Mouse (Mus musculus) megakaryocyte, embryonic 14.5 days (primary cell): ENCODE data around the gene Ahnak.

Source experiments
- FLI1 ChIP-seq: IDR thresholded peaks from 2 replicates; pipeline ENCODE4 v1.6.1; 2012; ENCODE audit warnings: low read length, inconsistent platforms, mixed read lengths
- GATA1 ChIP-seq: IDR thresholded peaks from 3 replicates; pipeline ENCODE4 v1.6.1; 2012; ENCODE audit warnings: mixed read lengths, low read length, inconsistent platforms, borderline replicate concordance

DNA sequence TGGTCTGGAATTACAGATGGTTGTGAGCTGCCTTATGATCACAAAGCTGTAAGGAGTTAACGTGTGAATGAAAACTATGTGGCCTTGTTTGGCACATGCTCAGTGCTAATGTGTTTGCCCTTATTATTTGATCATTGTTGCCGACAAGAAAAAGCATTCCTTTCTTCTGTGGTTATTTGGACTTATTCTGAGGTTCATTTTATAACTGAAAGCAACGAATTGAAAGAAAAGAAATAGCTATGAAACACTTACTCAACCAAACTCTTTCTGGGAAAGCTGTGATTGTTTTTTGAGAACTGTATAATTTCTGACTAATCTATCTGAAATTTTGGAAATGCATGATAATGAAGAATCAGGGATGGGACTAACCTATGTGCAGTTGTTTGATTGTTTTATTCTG, 46.0 kb downstream of the Ahnak start:
- no peak for TF ChIP-seq FLI1
- no peak for TF ChIP-seq GATA1
